Mouse (Mus musculus) stomach, embryonic 16.5 days (tissue): ENCODE results near the gene Tsks. TPM values are rescaled to one million over a fixed set of nuclear protein-coding genes. Genes with fewer than 3 reads are reported as not detected.
A peak's percentile ranks its signal among the peaks of the same experiment; 100 is the strongest.

Experiments used
- ATAC-seq: fragments of 200-750 bp; cut with Nextera tagmentation; 2 replicates; pipeline ENCODE4 v1.8.0; 2017; ENCODE audit warnings: moderate number of reproducible peaks, moderate TSS enrichment; ENCODE audit not compliant: insufficient read depth, low FRiP score
- H3K27ac ChIP-seq: fragments of 300-500 bp; sonication (generic); 2 replicates; pipeline ENCODE4 v1.5.1; 2014; ENCODE audit warnings: low read length
- H3K27me3 ChIP-seq: fragments of 300-500 bp; sonication (generic); 2 replicates; pipeline ENCODE4 v1.6.1; 2014; ENCODE audit warnings: low read length, control low read depth, mixed read lengths; ENCODE audit not compliant: control insufficient read depth, insufficient read depth
- H3K36me3 ChIP-seq: fragments of 300-500 bp; sonication (generic); 2 replicates; pipeline ENCODE4 v1.6.1; 2014; ENCODE audit warnings: low read length; ENCODE audit not compliant: control insufficient read depth, insufficient read depth
- H3K4me1 ChIP-seq: fragments of 300-500 bp; sonication (generic); 2 replicates; pipeline ENCODE4 v1.6.1; 2014; ENCODE audit warnings: low read length, control low read depth, mixed read lengths; ENCODE audit not compliant: control insufficient read depth, insufficient read depth
- H3K4me2 ChIP-seq: fragments of 300-500 bp; sonication (generic); 2 replicates; pipeline ENCODE4 v1.6.1; 2014; ENCODE audit warnings: low read depth, low read length, mixed read lengths
- H3K4me3 ChIP-seq: fragments of 300-500 bp; sonication (generic); replicated peaks from 2 replicates; pipeline ENCODE4 v1.5.1; 2014; ENCODE audit warnings: mild to moderate bottlenecking, low read length
- H3K9ac ChIP-seq: fragments of 300-500 bp; sonication (generic); 2 replicates; pipeline ENCODE4 v1.6.1; 2014; ENCODE audit warnings: low read length
- H3K9me3 ChIP-seq: fragments of 300-500 bp; sonication (generic); replicated peaks from 2 replicates; pipeline ENCODE4 v1.6.1; 2016; ENCODE audit warnings: low read length, control low read depth; ENCODE audit not compliant: control insufficient read depth
- WGBS: fragments of 180-500 bp; shearing (Covaris S2); extraction: QIAGEN DNeasy Blood & Tissue Kit; methylation state at CpG from one replicate; pipeline ENCODE4 v1.1.7; 2014; 5-methylcytosine and 5-hydroxymethylcytosine counted together
- polyA plus RNA-seq: library from polyadenylated mRNA; unstranded; fragments of >200 nt; fragmentation: Nextera tagmentation; extraction: Ambion mirVana; gene quantifications from 2 replicates; pipeline ENCODE4 v1.2.1, GENCODE M21; 2015

Tsks gene
- polyA plus RNA-seq, 1 experiment from 2014 or later = 0.06 TPM

DNA sequence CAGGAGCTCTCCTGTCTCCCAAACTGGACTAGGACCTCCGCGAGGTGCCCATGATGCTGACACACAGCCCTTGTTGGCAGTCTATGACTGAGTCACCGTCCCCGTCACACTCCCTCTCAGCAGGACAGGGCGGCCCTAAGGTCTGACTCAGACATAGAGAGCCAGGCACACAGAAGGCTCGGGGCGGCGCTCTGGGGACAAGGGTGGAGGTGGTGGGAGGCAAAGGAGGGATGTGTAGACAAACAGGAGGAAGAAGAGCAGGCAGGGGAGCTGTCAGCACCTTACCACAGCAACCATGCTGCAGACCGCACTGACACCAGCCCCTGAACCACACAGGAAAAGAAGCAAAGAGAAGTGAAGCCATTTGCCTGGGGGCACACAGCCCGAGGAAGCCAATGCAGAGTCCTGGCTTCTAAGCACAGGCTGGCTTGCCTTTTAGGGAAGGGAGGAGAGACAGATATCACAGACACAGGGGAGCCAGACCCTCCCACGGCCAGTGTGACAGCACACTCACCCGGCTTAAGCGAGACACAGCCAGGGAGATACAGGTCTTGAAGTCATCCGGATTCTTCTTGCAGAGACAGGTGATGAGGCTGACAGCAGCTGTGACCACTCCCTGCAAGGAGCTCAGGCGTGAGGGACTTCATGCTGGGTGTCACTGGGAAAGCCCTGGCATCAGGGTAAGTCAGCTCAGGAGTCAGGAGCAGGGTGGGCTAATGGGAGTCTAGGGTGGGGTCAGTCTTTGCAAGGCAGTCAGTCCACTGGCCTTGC is 34.1 kb upstream of the Tsks start:
- no peak overlapping the region for H3K9ac ChIP-seq
- no peaks in the 10 kb centered on the region for H3K4me1 ChIP-seq
- H3K27ac ChIP-seq = no peak overlapping the region
- no peak overlapping the region for H3K4me2 ChIP-seq
- no peak overlapping the region for H3K4me3 ChIP-seq
- WGBS = 86% methylated on average over 15 of the region's 15 CpGs
- H3K9me3 ChIP-seq = no peaks in the 10 kb centered on the region
- no peaks in the 10 kb centered on the region for H3K27me3 ChIP-seq
- no peak for ATAC-seq
- peaks cover 34% of the 10 kb centered on the region for H3K36me3 ChIP-seq

DNA sequence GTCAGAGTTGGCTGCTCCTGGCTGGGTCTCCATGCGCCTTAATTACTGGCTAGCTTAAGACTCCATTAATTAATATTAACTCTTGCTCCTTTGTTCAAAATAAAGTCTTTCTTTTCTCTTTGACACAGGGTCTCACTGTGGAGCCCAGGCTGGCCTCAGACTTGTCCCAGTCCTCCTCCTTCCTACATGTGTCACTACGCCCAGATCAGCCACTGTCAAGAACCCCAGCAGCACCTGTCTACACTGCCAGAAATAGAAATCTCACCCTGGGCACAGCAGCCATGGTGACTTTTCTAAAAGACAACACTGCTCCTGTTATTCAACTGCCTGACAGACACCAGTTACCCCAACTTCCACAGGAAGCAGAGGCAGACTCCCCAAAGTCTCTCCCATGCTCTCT is 28.6 kb upstream of the Tsks start:
- no peak overlapping the region for H3K27ac ChIP-seq
- no peaks in the 10 kb centered on the region for H3K27me3 ChIP-seq
- H3K4me2 ChIP-seq = no peak overlapping the region
- H3K4me3 ChIP-seq = no peak overlapping the region
- ATAC-seq = no peak
- H3K36me3 ChIP-seq = peaks cover 16% of the 10 kb centered on the region; the same call in 1 of the 2 replicates
- WGBS = 88% methylated on average over 2 of the region's 2 CpGs
- H3K4me1 ChIP-seq = peaks cover 4% of the 10 kb centered on the region; the same call in 1 of the 2 replicates
- H3K9ac ChIP-seq = no peak overlapping the region
- H3K9me3 ChIP-seq = no peaks in the 10 kb centered on the region

DNA sequence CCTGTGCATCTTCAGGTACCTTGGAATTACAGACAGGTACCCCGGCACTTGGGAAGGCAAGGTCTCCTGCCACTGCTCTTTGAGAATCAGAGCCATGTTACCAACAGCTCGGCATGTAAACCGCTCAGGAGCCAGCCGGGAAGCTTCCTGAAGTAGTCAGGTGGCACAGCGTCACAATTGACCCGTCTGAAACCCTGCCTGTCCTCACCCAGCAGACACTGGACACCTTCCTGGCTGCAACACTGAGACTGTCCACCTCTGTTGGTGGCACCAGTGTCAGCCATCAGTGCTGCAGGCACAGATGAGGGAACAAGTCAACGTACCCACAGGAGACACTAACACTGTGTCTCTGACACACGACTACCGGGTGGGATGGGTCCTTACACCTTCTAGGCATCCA is 27.7 kb upstream of the Tsks start:
- Histone ChIP-seq H3K9ac (no peak overlapping the region), H3K36me3 (peaks cover 12% of the 10 kb centered on the region; the same call in 1 of the 2 replicates)

DNA sequence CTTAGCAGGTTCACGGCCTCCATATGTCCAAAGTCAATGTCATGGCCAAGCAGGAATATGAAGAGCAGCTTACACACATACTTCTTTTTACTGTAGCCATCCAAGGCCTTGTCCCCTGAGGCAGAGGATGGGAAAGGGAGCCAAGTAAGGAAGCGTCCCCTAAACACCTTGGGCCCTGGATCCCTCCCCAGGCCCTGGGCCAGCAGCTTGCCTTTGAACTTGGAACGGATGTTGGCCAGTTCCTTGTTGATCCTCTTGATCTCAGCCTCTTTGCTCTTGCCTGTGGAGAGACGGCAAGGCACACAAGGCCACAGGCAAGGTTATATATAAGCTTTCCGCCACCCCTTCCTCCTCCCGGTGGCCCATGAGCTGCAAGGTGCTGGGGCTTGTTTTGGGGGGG is 26.8 kb upstream of the Tsks start:
- ATAC-seq = no peak
- no peak overlapping the region for H3K9ac ChIP-seq
- H3K27ac ChIP-seq = no peak overlapping the region
- H3K4me2 ChIP-seq = no peak overlapping the region
- H3K4me3 ChIP-seq = no peak overlapping the region
- no peaks in the 10 kb centered on the region for H3K27me3 ChIP-seq
- H3K36me3 ChIP-seq = peaks cover 9% of the 10 kb centered on the region; the same call in 1 of the 2 replicates
- H3K4me1 ChIP-seq = peaks cover 4% of the 10 kb centered on the region; the same call in 1 of the 2 replicates
- 82% methylated on average over 6 of the region's 6 CpGs for WGBS
- H3K9me3 ChIP-seq = no peaks in the 10 kb centered on the region

More for the DNA sequence above, 27.7 kb upstream of the Tsks start:
- Histone ChIP-seq H3K4me2 (no peak overlapping the region), H3K4me1 (peaks cover 4% of the 10 kb centered on the region; the same call in 1 of the 2 replicates), H3K27ac (no peak overlapping the region), H3K9me3 (no peaks in the 10 kb centered on the region), H3K27me3 (no peaks in the 10 kb centered on the region), H3K4me3 (no peak overlapping the region)
- no peak for ATAC-seq
- WGBS = 89% methylated on average over 9 of the region's 9 CpGs

DNA sequence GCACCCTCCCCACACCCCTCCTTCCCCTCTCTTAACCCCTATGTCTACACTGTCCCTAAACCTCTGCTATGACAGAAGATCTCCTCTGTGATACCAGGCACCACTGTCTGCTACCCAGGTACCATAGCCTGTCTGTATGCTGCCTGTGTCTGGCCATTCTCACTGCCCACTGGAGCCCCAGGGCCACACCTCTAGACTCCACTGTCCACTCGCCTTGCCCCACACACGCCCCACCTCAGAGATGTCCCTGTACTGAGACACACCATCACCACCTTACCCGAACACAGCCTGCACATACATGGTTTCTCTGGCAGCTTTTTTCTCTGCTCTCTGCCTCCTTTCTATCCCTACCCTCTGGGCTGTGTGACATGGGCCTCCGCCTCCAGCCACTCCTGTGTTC is 26.1 kb upstream of the Tsks start:
- WGBS = 85% methylated on average over 4 of the region's 4 CpGs
- Histone ChIP-seq H3K36me3 (peaks cover 9% of the 10 kb centered on the region; the same call in 1 of the 2 replicates), H3K4me1 (peaks cover 4% of the 10 kb centered on the region; the same call in 1 of the 2 replicates), H3K9ac (no peak overlapping the region), H3K4me2 (no peak overlapping the region), H3K4me3 (no peak overlapping the region), H3K27me3 (no peaks in the 10 kb centered on the region), H3K9me3 (no peaks in the 10 kb centered on the region), H3K27ac (no peak overlapping the region)
- no peak for ATAC-seq

DNA sequence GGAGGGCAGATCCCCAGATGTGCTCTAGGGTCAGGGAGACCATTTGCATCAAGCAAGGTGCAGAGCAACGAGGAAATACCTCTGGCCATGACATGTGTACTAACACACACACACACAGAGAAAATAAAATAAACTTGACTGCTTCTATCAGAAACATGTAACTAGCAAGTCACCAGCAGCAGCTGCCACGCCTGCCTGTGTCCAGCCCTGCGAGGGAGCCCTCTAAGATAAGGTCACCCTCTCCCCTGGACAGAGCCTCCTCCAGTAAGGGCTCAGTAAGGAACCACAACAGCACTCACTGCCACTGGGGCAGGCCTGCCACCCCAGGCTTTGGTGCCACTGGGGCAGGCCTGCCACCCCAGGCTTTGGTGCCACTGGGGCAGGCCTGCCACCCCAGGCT is 24.8 kb upstream of the Tsks start:
- no peak for ATAC-seq
- 61% methylated on average over 3 of the region's 3 CpGs for WGBS
- H3K9me3 ChIP-seq = no peaks in the 10 kb centered on the region
- H3K27ac ChIP-seq = 0 out of 2 replicates have a peak overlapping the region, but pooled peaks have one; percentile 38
- no peaks in the 10 kb centered on the region for H3K27me3 ChIP-seq
- H3K4me2 ChIP-seq = no peak overlapping the region
- peak overlapping the region; percentile 46 for H3K9ac ChIP-seq
- no peak overlapping the region for H3K4me3 ChIP-seq
- H3K36me3 ChIP-seq = peaks cover 16% of the 10 kb centered on the region; the same call in 1 of the 2 replicates
- H3K4me1 ChIP-seq = peaks cover 4% of the 10 kb centered on the region; the same call in 1 of the 2 replicates

DNA sequence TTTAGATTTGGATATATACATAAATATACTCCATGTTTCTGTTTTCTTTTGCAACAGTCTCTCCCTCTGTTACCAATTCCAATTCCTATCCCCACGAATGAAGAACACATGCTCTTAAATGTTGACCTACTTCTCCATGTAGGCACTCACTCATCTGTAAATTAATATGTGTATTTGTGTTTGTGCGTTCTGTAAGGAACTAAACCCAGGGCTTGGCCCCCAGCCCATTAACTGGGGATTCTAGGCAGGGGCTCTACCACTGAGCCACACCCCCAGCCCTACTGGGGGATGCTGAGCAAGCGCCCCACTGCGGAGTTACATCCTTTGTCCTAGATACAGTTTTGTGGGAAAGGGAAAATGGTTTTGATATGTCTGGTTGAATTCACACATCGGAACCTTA is 23.9 kb upstream of the Tsks start:
- Histone ChIP-seq H3K9me3 (no peaks in the 10 kb centered on the region), H3K4me1 (peaks cover 4% of the 10 kb centered on the region; the same call in 1 of the 2 replicates), H3K9ac (no peak overlapping the region), H3K4me2 (no peak overlapping the region), H3K27me3 (no peaks in the 10 kb centered on the region), H3K4me3 (no peak overlapping the region), H3K36me3 (peaks cover 16% of the 10 kb centered on the region; the same call in 1 of the 2 replicates), H3K27ac (no peak overlapping the region)
- WGBS = 91% methylated on average over 5 of the region's 5 CpGs
- ATAC-seq = no peak

DNA sequence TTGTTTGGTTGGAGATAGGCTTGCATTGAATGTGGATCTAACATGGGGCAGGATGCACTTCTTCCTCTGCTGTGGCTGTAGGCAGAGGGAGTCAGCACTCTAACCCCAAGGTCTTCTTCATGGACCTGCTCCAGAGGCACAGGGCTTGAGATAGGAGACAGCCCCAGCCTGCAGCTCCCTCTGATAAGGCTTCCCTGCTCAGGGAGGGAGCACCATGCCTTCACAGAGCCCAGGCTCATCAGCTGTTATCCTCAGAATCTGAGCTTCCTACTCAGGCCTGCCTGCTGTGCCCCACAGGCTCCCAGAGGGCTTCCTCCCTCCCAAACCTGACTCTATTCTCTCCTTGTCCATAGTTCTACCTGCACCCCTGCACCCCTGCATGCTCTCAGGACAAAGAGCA is 20.5 kb upstream of the Tsks start:
- ATAC-seq = no peak
- H3K27ac ChIP-seq = no peak overlapping the region
- no peak overlapping the region for H3K9ac ChIP-seq
- no peaks in the 10 kb centered on the region for H3K27me3 ChIP-seq
- H3K9me3 ChIP-seq = no peaks in the 10 kb centered on the region
- H3K4me1 ChIP-seq = peaks cover 6% of the 10 kb centered on the region
- no peak overlapping the region for H3K4me3 ChIP-seq
- H3K36me3 ChIP-seq = peaks cover 12% of the 10 kb centered on the region; the same call in 1 of the 2 replicates
- H3K4me2 ChIP-seq = no peak overlapping the region

DNA sequence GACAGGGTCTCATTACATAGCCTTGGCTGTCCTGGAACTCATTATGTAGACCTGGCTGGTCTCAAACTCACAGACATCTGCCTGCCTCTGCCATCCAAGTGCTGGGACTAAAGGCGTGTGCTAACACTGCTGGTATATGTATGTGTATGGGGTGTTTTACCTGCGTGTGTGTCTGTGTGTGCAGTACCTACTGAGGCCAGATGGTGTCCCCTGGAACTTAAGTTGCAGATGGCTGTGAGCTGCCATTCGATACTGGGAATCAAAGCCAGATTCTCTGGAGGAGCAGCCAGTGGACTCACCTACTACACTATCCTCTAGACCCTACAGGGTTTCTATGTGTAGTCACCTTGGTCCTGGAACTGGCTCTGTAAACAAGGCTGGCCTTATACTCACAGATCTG is 17.5 kb upstream of the Tsks start:
- H3K9me3 ChIP-seq = no peaks in the 10 kb centered on the region
- no peak for ATAC-seq
- WGBS = 66% methylated on average over 3 of the region's 3 CpGs
- peaks cover 12% of the 10 kb centered on the region; the same call in 1 of the 2 replicates for H3K36me3 ChIP-seq
- no peak overlapping the region for H3K4me2 ChIP-seq
- H3K27ac ChIP-seq = no peak overlapping the region
- no peak overlapping the region for H3K9ac ChIP-seq
- no peaks in the 10 kb centered on the region for H3K27me3 ChIP-seq
- peaks cover 19% of the 10 kb centered on the region for H3K4me1 ChIP-seq
- no peak overlapping the region for H3K4me3 ChIP-seq
